Mouse (Mus musculus) heart, postnatal 14 days (tissue): ENCODE data around the gene Mettl1. TPM values are rescaled to one million over a fixed set of nuclear protein-coding genes. Genes with fewer than 3 reads are reported as not detected.
"Not testable (repeated sequence)": the region's sequence is repeated elsewhere in the genome, so short reads cannot be mapped to it uniquely, and the experiment has no call there.

Source experiments
- DNase-seq, 2 experiments: peaks; one replicate each; pipeline ENCODE4 v3.0.0; 2021 to 2022
- intact Hi-C: fragments of 180-260 bp; cut with DNase I; formaldehyde crosslinking; loops from one replicate; pipeline ENCODE4 v1.15.1; 2025
- total RNA-seq, 2 experiments: library from RNA; stranded (reverse); gene quantifications; 2 replicates each; pipeline ENCODE4 v1.2.3; 2021

The Mettl1 gene
- total RNA-seq, 2 experiments from 2014 or later: 5.0 to 6.0 TPM

GRCm38 (mm10) chr10:127042468-127043115 is 1.4 kb downstream of the Mettl1 start:
- intact Hi-C loops: no loop called here
- DNase-seq: no peak

GRCm38 (mm10) chr10:127043187-127043586 is 2.0 kb downstream of the Mettl1 start:
- intact Hi-C loops: no loop called here
- DNase-seq: no peak

- intact Hi-C loops: no loop called here
- DNase-seq: no peak
These were observed 6.7 kb downstream of the Mettl1 start, which contains the start of gene Cyp27b1 for GRCm38 (mm10) chr10:127047954-127048353. Gene Cyp27b1, plus strand, starts transcription at chr10:127048250.

GRCm38 (mm10) chr10:127048608-127049394 is 7.6 kb downstream of the Mettl1 start:
- DNase-seq: no peak
- intact Hi-C loops: no loop called here

- DNase-seq: no peak
- intact Hi-C loops: no loop called here
These were observed 8.3 kb downstream of the Mettl1 start for GRCm38 (mm10) chr10:127049395-127050118.

GRCm38 (mm10) chr10:127050119-127050474 is 8.9 kb downstream of the Mettl1 start:
- intact Hi-C loops: no loop called here
- DNase-seq: no peak

- intact Hi-C loops: no loop called here
- DNase-seq: no peak
These were observed 13.4 kb downstream of the Mettl1 start for GRCm38 (mm10) chr10:127054646-127055045.

- intact Hi-C loops: no loop called here
- DNase-seq: no peak
These were observed 14.2 kb downstream of the Mettl1 start for GRCm38 (mm10) chr10:127055406-127055805.

- intact Hi-C loops: no loop called here
- no peak for DNase-seq
These were observed 15.3 kb downstream of the Mettl1 start for GRCm38 (mm10) chr10:127056490-127056889.

- peak; percentile 80 to 86 for DNase-seq
These were observed 16.9 kb downstream of the Mettl1 start for GRCm38 (mm10) chr10:127058161-127058560.

GRCm38 (mm10) chr10:127058708-127059107 is 17.5 kb downstream of the Mettl1 start:
- intact Hi-C loops: no loop called here
- DNase-seq: no peak

More at GRCm38 (mm10) chr10:127058161-127058560, 16.9 kb downstream of the Mettl1 start:
- intact Hi-C loops: no loop called here

- intact Hi-C loops: no loop called here
These were observed 18.2 kb downstream of the Mettl1 start for GRCm38 (mm10) chr10:127059174-127059967.

GRCm38 (mm10) chr10:127059968-127060916 is 19.0 kb downstream of the Mettl1 start, which contains the start of gene March9:
Gene March9, minus strand, starts transcription at chr10:127060184.
- intact Hi-C loops: no loop called here
- DNase-seq: peak; percentile 54 to 55

More at GRCm38 (mm10) chr10:127059174-127059967, 18.2 kb downstream of the Mettl1 start:
- DNase-seq: no peak

GRCm38 (mm10) chr10:127061085-127061484 is 19.9 kb downstream of the Mettl1 start:
- intact Hi-C loops: no loop called here
- DNase-seq: no peak

- DNase-seq: no peak
- intact Hi-C loops: no loop called here
These were observed 20.3 kb downstream of the Mettl1 start for GRCm38 (mm10) chr10:127061513-127061912.

- DNase-seq, intact Hi-C loops: not testable (repeated sequence)
These were observed 20.9 kb downstream of the Mettl1 start for GRCm38 (mm10) chr10:127062101-127062500.

- intact Hi-C loops: no loop called here
- DNase-seq: no peak
These were observed 21.3 kb downstream of the Mettl1 start for GRCm38 (mm10) chr10:127062503-127062902.

- peak; percentile 98 for DNase-seq
- intact Hi-C loops: no loop called here
These were observed 22.1 kb downstream of the Mettl1 start, which contains the start of gene Cdk4 for GRCm38 (mm10) chr10:127063239-127063872. Gene Cdk4, plus strand, starts transcription at chr10:127063534.
